27 mouse cellular contexts compared by ENCODE assay signal in the genomic region with DNA sequence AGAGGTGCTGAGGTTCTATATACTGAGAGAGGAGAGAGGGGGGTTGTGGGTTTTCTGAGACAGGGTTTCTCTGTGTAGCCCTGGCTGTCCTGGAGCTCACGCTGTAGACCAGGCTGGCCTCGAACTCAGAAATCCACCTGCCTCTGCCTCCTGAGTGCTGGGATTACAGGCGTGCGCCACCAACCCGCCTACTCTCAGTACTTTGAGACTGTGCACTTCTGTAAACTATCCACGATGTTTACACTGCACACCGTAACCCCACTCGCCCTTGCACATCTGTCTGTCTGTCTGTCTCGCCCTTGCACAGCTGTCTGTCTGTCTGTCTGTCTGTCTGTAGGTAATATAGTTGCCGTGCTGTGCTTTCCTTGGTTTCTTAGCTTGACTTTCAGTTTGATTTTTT.
"Had no signal": no experiment of that assay in that cellular context is flagged by ENCODE, and none has a peak within 500 bp of the region (broad histone marks: within the 10 kb centered on the region; RNA-seq: fewer than 3 reads in every experiment).

No protein-coding gene starts in this region.

- H3K9me3 ChIP-seq: embryonic facial prominence, embryonic 12.5 days; embryonic facial prominence, embryonic 15.5 days; forebrain, embryonic 10.5 days; forebrain, embryonic 12.5 days; forebrain, embryonic 13.5 days; forebrain, embryonic 15.5 days; heart, embryonic 10.5 days had no signal

- H3K27ac ChIP-seq: embryonic facial prominence, embryonic 12.5 days; embryonic facial prominence, embryonic 15.5 days; forebrain, embryonic 10.5 days; forebrain, embryonic 12.5 days; forebrain, embryonic 13.5 days; forebrain, embryonic 15.5 days; gastrocnemius, adult 2 months; heart, adult 2 months; heart, embryonic 10.5 days had no signal

- H3K4me3 ChIP-seq: embryonic facial prominence, embryonic 12.5 days; embryonic facial prominence, embryonic 15.5 days; erythroblast, embryonic 14.5 days; forebrain, embryonic 10.5 days; forebrain, embryonic 12.5 days; forebrain, embryonic 13.5 days; forebrain, embryonic 15.5 days; gastrocnemius, adult 2 months; heart, adult 2 months; heart, embryonic 10.5 days had no signal

- H3K4me1 ChIP-seq: embryonic facial prominence, embryonic 12.5 days; embryonic facial prominence, embryonic 15.5 days; forebrain, embryonic 10.5 days; forebrain, embryonic 12.5 days; forebrain, embryonic 13.5 days; forebrain, embryonic 15.5 days; heart, embryonic 10.5 days had no signal

- H3K9ac ChIP-seq: embryonic facial prominence, embryonic 12.5 days; embryonic facial prominence, embryonic 15.5 days; forebrain, embryonic 12.5 days; forebrain, embryonic 13.5 days; forebrain, embryonic 15.5 days; forebrain, postnatal 0 days had no signal

- H3K4me2 ChIP-seq: embryonic facial prominence, embryonic 12.5 days; embryonic facial prominence, embryonic 15.5 days; forebrain, embryonic 12.5 days; forebrain, embryonic 13.5 days; forebrain, embryonic 15.5 days had no signal

- DNase-seq: cerebellum, adult 18-20 months; cerebellum, adult 2 months; cerebellum, adult 8-10 months; cerebellum, adult 9-10 months; cerebellum, adult 9-11 months; cerebellum, postnatal 10 days; cerebellum, postnatal 14 days; cerebellum, postnatal 25 days; embryo, embryonic 11 days; forebrain, postnatal 0 days; gastrocnemius, adult 2 months; gastrocnemius, postnatal 10 days; gastrocnemius, postnatal 14 days; gastrocnemius, postnatal 25 days; gastrocnemius, postnatal 36 days; heart, adult 18-20 months; heart, adult 2 months had no signal

- ATAC-seq: forebrain, embryonic 13.5 days; forebrain, embryonic 14.5 days; forebrain, embryonic 15.5 days; forebrain, embryonic 16.5 days; forebrain, postnatal 0 days had no signal

- H3K27me3 ChIP-seq: embryonic facial prominence, embryonic 12.5 days; embryonic facial prominence, embryonic 15.5 days; forebrain, embryonic 12.5 days; forebrain, embryonic 13.5 days; forebrain, embryonic 15.5 days had no signal
